Mouse (Mus musculus) embryonic facial prominence, embryonic 15.5 days (tissue): ENCODE results near the gene Nfib. TPM values are rescaled to one million over a fixed set of nuclear protein-coding genes. Genes with fewer than 3 reads are reported as not detected.

ENCODE experiments used
- ATAC-seq: fragments of 200-750 bp; cut with Nextera tagmentation; 2 replicates; pipeline ENCODE4 v1.8.0; 2017; ENCODE audit warnings: low read depth, moderate TSS enrichment; ENCODE audit not compliant: insufficient number of reproducible peaks, low FRiP score, low TSS enrichment
- H3K27ac ChIP-seq: fragments of 300-500 bp; sonication (generic); replicated peaks from 2 replicates; pipeline ENCODE4 v1.5.1; 2015; ENCODE audit warnings: mild to moderate bottlenecking, inconsistent platforms
- H3K27me3 ChIP-seq: fragments of 300-500 bp; sonication (generic); 2 replicates; pipeline ENCODE4 v1.6.1; 2015; ENCODE audit warnings: inconsistent platforms
- H3K36me3 ChIP-seq: fragments of 300-500 bp; sonication (generic); 2 replicates; pipeline ENCODE4 v1.6.1; 2015; ENCODE audit warnings: mild to moderate bottlenecking, inconsistent platforms
- H3K4me1 ChIP-seq: fragments of 300-500 bp; sonication (generic); 2 replicates; pipeline ENCODE4 v1.6.1; 2015; ENCODE audit warnings: inconsistent platforms
- H3K4me2 ChIP-seq: fragments of 300-500 bp; sonication (generic); replicated peaks from 2 replicates; pipeline ENCODE4 v1.6.1; 2015; ENCODE audit warnings: mild to moderate bottlenecking, inconsistent platforms
- H3K4me3 ChIP-seq: fragments of 300-500 bp; sonication (generic); replicated peaks from 2 replicates; pipeline ENCODE4 v1.5.1; 2015; ENCODE audit warnings: mild to moderate bottlenecking, inconsistent platforms
- H3K9ac ChIP-seq: fragments of 300-500 bp; sonication (generic); 2 replicates; pipeline ENCODE4 v1.6.1; 2015; ENCODE audit warnings: inconsistent platforms
- H3K9me3 ChIP-seq: fragments of 300-500 bp; sonication (generic); replicated peaks from 2 replicates; pipeline ENCODE4 v1.6.1; 2016; ENCODE audit warnings: inconsistent platforms
- WGBS: fragments of 180-500 bp; shearing (Covaris S2); methylation state at CpG from one replicate; pipeline ENCODE4 v1.1.7; 2015; 5-methylcytosine and 5-hydroxymethylcytosine counted together
- polyA plus RNA-seq: library from polyadenylated mRNA; unstranded; fragments of >200 nt; fragmentation: Nextera tagmentation; extraction: Ambion mirVana; gene quantifications from 2 replicates; pipeline ENCODE4 v1.2.1, GENCODE M21; 2015

The Nfib gene
- polyA plus RNA-seq, 1 experiment from 2014 or later, result 85.7 TPM

GRCm38 (mm10) chr4:82456908-82457307 is 248.6 kb downstream of the Nfib start:
- Histone ChIP-seq H3K9me3 (no peaks in the 10 kb centered on the region), H3K4me3 (no peak overlapping the region), H3K27ac (no peak overlapping the region), H3K9ac (no peak overlapping the region), H3K27me3 (no peaks in the 10 kb centered on the region), H3K4me2 (no peak overlapping the region), H3K4me1 (peaks cover 52% of the 10 kb centered on the region), H3K36me3 (peaks cover 4% of the 10 kb centered on the region; the same call in 1 of the 2 replicates)
- WGBS, result 71% methylated on average over 5 of the region's 5 CpGs
- no peak for ATAC-seq

- Histone ChIP-seq H3K36me3 (peaks cover 4% of the 10 kb centered on the region; the same call in 1 of the 2 replicates), H3K4me3 (no peak overlapping the region), H3K27ac (no peak overlapping the region), H3K4me2 (no peak overlapping the region), H3K4me1 (peaks cover 52% of the 10 kb centered on the region), H3K27me3 (no peaks in the 10 kb centered on the region), H3K9ac (no peak overlapping the region), H3K9me3 (no peaks in the 10 kb centered on the region)
- ATAC-seq, result no peak
- 47% methylated on average over 3 of the region's 3 CpGs for WGBS
Measured at GRCm38 (mm10) chr4:82456323-82456713, 249.2 kb downstream of the Nfib start.

- ATAC-seq, result no peak
- peaks cover 4% of the 10 kb centered on the region; the same call in 1 of the 2 replicates for H3K36me3 ChIP-seq
- H3K4me2 ChIP-seq, result no peak overlapping the region
- peaks cover 52% of the 10 kb centered on the region for H3K4me1 ChIP-seq
- WGBS, result 71% methylated on average over 8 of the region's 8 CpGs
- H3K27me3 ChIP-seq, result no peaks in the 10 kb centered on the region
- H3K27ac ChIP-seq, result no peak overlapping the region
- H3K9me3 ChIP-seq, result no peaks in the 10 kb centered on the region
- H3K9ac ChIP-seq, result no peak overlapping the region
- no peak overlapping the region for H3K4me3 ChIP-seq
Measured at GRCm38 (mm10) chr4:82455617-82456322, 249.8 kb downstream of the Nfib start.

GRCm38 (mm10) chr4:82454989-82455388 is 250.6 kb downstream of the Nfib start:
- no peak for ATAC-seq
- Histone ChIP-seq H3K4me1 (peaks cover 52% of the 10 kb centered on the region), H3K9ac (no peak overlapping the region), H3K4me3 (no peak overlapping the region), H3K9me3 (no peaks in the 10 kb centered on the region), H3K4me2 (no peak overlapping the region), H3K27me3 (no peaks in the 10 kb centered on the region), H3K27ac (no peak overlapping the region), H3K36me3 (peaks cover 4% of the 10 kb centered on the region; the same call in 1 of the 2 replicates)
- WGBS, result 87% methylated on average over 4 of the region's 4 CpGs

GRCm38 (mm10) chr4:82453341-82453740 is 252.2 kb downstream of the Nfib start:
- ATAC-seq, result no peak
- Histone ChIP-seq H3K27ac (no peak overlapping the region), H3K4me1 (peaks cover 46% of the 10 kb centered on the region), H3K27me3 (no peaks in the 10 kb centered on the region), H3K4me2 (no peak overlapping the region), H3K9me3 (no peaks in the 10 kb centered on the region), H3K4me3 (no peak overlapping the region), H3K9ac (no peak overlapping the region), H3K36me3 (peaks cover 4% of the 10 kb centered on the region; the same call in 1 of the 2 replicates)

GRCm38 (mm10) chr4:82452905-82453304 is 252.6 kb downstream of the Nfib start:
- Histone ChIP-seq H3K27me3 (no peaks in the 10 kb centered on the region), H3K36me3 (peaks cover 4% of the 10 kb centered on the region; the same call in 1 of the 2 replicates), H3K4me1 (peaks cover 42% of the 10 kb centered on the region), H3K9me3 (no peaks in the 10 kb centered on the region), H3K4me2 (no peak overlapping the region), H3K9ac (no peak overlapping the region), H3K27ac (no peak overlapping the region), H3K4me3 (no peak overlapping the region)
- WGBS, result 85% methylated on average over 4 of the region's 4 CpGs
- no peak for ATAC-seq

- H3K4me1 ChIP-seq, result peaks cover 34% of the 10 kb centered on the region
- ATAC-seq, result peak; percentile 64; the same call in 1 of the 2 replicates
- peak overlapping the region; percentile 55 for H3K27ac ChIP-seq
- H3K9me3 ChIP-seq, result no peaks in the 10 kb centered on the region
- H3K27me3 ChIP-seq, result no peaks in the 10 kb centered on the region
- H3K9ac ChIP-seq, result no peak overlapping the region
- H3K4me3 ChIP-seq, result no peak overlapping the region
- H3K4me2 ChIP-seq, result 0 out of 2 replicates have a peak overlapping the region, but pooled peaks have one; percentile 2
- WGBS, result 17% methylated on average over 8 of the region's 8 CpGs
- H3K36me3 ChIP-seq, result no peaks in the 10 kb centered on the region
Measured at GRCm38 (mm10) chr4:82447061-82447671, 258.4 kb downstream of the Nfib start.

- Histone ChIP-seq H3K27ac (no peak overlapping the region), H3K4me3 (no peak overlapping the region), H3K27me3 (no peaks in the 10 kb centered on the region), H3K4me2 (no peak overlapping the region), H3K9ac (no peak overlapping the region), H3K9me3 (no peaks in the 10 kb centered on the region), H3K4me1 (peaks cover 36% of the 10 kb centered on the region), H3K36me3 (no peaks in the 10 kb centered on the region)
- ATAC-seq, result no peak
- 41% methylated on average over 1 of the region's 1 CpGs for WGBS
Measured at GRCm38 (mm10) chr4:82444078-82444477, 261.5 kb downstream of the Nfib start.

GRCm38 (mm10) chr4:82443441-82443840 is 262.1 kb downstream of the Nfib start:
- no peak overlapping the region for H3K27ac ChIP-seq
- no peak overlapping the region for H3K4me2 ChIP-seq
- H3K36me3 ChIP-seq, result no peaks in the 10 kb centered on the region
- no peak for ATAC-seq
- H3K27me3 ChIP-seq, result no peaks in the 10 kb centered on the region
- H3K9me3 ChIP-seq, result no peaks in the 10 kb centered on the region
- 88% methylated on average over 5 of the region's 5 CpGs for WGBS
- peaks cover 38% of the 10 kb centered on the region for H3K4me1 ChIP-seq
- H3K9ac ChIP-seq, result no peak overlapping the region
- no peak overlapping the region for H3K4me3 ChIP-seq

- no peaks in the 10 kb centered on the region for H3K27me3 ChIP-seq
- no peak for ATAC-seq
- H3K4me3 ChIP-seq, result no peak overlapping the region
- peaks cover 42% of the 10 kb centered on the region for H3K4me1 ChIP-seq
- WGBS, result 78% methylated on average over 5 of the region's 5 CpGs
- H3K36me3 ChIP-seq, result no peaks in the 10 kb centered on the region
- H3K27ac ChIP-seq, result no peak overlapping the region
- H3K9ac ChIP-seq, result no peak overlapping the region
- H3K4me2 ChIP-seq, result no peak overlapping the region
- H3K9me3 ChIP-seq, result no peaks in the 10 kb centered on the region
Measured at GRCm38 (mm10) chr4:82443003-82443402, 262.5 kb downstream of the Nfib start.

- H3K9me3 ChIP-seq, result no peaks in the 10 kb centered on the region
- H3K9ac ChIP-seq, result no peak overlapping the region
- no peak overlapping the region for H3K27ac ChIP-seq
- no peak for ATAC-seq
- no peaks in the 10 kb centered on the region for H3K36me3 ChIP-seq
- H3K27me3 ChIP-seq, result no peaks in the 10 kb centered on the region
- H3K4me2 ChIP-seq, result no peak overlapping the region
- no peak overlapping the region for H3K4me3 ChIP-seq
- WGBS, result 77% methylated on average over 2 of the region's 2 CpGs
- peaks cover 46% of the 10 kb centered on the region for H3K4me1 ChIP-seq
Measured at GRCm38 (mm10) chr4:82440606-82441005, 264.9 kb downstream of the Nfib start.
